Mouse (Mus musculus): ENCODE data around the gene Klhl25.
"Not testable (repeated sequence)": the region's sequence is repeated elsewhere in the genome, so short reads cannot be mapped to it uniquely, and the experiment has no call there.

The Klhl25 gene

DNA sequence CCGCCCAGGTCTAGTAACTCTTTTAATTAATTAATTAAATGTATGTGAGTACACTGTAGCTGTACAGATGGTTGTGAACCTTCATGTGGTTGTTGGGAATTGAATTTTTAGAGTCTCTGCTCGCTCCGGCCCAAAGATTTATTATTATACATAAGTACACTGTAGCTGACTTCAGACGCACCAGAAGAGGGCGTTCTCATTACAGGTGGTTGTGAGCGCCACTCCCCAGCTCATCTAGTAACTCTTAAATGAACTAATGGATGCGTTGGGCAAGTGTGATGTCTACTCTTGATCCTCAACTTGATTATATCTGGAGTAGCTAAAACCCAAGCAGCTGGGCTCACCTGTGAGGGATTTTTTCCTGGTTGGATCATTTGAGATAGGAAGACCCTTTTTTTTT is 1.2 kb upstream of the Klhl25 start:
- no peak for DNase-seq

DNA sequence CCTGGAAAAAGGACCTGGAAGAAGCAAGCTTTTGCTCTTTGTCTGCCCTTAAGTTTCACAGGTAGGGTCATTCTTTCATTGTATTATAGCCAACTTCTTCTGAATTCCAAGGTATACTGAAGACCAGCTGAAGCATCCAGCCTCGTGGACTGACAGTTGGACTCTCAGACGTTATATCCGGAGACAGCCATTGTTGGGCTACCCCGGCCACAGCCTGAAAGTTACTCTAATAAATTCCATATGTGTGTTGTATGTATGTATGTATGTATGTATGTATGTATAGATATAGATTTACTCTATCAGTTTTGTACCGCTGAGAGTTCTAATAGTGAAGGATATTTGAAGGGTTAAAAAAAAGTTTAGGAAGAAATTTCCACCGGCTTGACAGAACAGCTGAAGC is 621 bp upstream of the Klhl25 start:
- no peak for DNase-seq

DNA sequence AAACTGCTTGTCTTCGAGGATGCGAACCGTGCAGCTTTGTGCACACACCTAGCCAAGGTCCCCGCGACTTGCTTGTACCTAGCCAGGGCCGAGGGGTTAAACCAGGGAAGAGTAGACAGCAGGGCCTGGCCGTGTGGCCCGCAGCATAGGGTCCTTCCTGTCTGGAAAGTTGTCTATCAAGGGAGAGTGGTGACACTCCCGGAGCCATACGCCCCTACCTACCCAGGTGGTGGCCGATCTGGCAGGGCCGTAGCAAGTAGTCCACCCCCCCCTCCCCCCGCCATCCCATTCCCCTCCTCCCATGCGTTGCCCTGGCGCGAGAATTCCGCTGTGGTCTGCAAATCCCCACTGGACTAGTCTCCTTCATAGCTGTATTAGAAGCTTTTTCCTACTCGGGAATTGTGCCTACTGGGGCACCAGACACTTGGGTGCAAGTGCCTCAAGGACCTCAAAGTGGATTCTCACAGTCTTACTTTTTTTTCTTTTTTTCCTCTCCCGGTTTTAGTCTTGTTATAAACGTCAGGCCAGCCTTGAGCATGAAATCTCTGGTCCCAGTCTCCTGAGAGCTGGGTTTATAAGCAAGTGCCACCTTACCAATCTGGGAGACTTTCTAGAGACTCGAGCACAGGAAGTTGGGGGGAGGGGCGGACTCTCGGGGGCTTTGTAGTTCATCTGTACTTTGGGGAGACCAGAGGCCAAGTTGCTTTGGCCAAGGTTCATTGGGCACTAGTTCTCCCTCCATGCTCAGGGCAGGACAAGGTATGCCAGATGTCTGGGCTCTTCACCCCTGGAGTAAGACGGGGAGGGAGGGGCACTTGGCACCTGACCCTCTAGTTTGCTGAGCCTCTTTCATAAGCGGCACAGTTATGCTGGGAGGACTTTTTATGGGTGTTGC is 913 bp downstream of the Klhl25 start:
- peak; percentile 72 for DNase-seq

GRCm38 (mm10) chr7:75850396-75850795 is 2.3 kb downstream of the Klhl25 start:
- not testable (repeated sequence) for DNase-seq

DNA sequence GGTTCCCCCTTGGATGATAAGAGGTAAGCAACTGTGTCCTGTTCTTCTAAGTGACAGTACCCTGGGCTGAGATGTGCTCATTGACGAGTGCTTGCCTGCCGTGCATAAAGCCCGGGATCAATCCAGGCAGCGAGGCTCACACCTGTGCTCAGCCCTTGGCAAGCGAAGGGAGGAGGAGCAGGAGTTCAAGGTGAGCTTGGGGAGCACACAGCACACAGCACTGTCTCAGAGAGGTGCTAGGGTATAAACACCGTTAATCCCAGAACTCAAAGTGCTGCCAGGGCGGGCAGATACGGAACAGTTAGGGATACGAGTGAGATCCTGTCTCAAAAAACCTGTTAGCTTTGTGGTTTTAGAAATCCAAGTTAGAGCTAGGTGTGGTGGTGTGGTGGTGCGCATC is 3.2 kb downstream of the Klhl25 start:
- DNase-seq, result no peak

GRCm38 (mm10) chr7:75852363-75852762 is 4.3 kb downstream of the Klhl25 start:
- peak; percentile 61 for DNase-seq

DNA sequence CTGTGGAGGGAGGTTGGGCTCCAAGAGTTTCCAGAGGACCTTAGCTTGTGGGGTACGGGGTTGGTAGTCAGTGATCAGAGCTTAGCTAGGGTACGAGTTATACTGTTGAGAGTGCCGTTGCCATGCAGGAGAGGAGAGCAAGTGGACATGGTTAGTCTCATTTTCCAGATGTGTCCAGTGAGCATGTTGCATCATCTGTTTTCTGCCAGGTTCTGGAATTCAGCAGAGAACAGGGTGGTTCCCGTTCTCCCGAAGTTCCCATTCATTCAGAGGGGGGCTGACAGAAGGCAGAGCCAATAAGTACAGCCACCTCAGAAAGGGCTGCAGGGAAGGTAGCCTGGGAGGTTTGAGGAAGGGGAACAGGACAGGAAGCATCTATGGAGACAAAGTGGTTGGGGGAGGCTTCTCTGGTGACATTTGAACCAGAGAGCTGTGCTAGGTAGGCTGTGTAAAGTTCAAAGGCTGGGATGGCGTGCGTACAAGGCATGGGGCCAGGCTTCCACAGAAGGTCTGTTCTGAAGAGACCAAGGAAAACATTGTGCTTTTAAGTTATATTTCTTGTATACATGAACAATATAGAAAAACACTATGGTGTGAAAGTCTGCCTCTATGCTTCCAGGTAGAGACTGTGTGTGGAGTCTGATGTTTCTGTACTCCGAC is 5.2 kb downstream of the Klhl25 start:
- no peak for DNase-seq

DNA sequence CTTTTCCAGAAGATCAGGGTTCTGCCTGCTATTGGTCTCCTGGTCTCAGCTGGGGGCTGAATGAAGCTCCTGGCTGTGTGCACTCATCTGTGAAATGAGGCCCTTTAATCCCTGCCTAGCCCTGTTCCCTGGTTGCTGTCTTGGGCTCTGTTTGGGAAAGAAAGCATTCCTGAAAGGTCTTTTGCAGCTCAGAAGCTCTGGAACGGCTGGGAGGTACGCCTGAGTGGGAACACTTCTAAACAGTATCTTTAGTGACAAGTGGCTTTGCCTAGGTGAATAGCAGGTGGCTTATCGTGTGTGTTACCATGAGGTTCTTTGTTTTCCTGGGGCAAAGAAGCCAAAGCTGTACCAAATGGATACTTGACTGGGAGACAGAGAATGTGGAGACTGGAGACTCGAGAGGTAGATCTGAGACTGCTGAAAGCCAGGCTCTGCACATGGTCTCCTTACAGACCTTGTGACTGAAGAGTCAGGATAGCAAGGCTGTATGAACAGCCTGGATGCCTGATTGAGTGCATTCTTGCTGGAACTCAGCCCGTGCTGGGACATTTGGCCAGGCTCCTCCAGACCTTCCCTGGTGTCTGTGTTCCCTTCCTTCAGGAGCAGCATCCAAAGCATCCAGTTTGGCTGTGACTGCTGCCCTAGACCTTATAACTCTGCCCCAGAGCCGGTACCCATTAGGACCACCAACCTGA is 6.3 kb downstream of the Klhl25 start:
- DNase-seq, result peak; percentile 33

GRCm38 (mm10) chr7:75855028-75855427 is 6.9 kb downstream of the Klhl25 start:
- DNase-seq, result no peak

DNA sequence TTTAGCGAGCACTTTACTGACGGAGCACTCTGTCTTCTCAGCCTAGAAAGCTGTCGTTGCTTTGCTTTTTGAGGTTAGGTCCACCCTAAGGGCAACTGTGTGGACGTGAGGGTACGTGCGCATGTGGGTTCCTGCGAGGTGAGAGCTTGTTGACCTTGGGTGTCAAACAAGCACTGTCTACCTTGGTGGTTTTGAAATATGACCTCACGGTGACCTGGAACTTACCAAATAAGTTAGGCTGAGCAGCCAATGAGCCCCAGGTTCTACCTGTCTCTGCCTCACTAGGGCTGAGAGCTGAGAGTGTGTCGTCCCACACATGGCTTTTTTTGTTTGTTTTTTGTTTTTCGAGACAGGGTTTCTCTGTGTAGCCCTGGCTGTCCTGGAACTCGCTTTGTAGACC is 8.1 kb downstream of the Klhl25 start:
- no peak for DNase-seq

DNA sequence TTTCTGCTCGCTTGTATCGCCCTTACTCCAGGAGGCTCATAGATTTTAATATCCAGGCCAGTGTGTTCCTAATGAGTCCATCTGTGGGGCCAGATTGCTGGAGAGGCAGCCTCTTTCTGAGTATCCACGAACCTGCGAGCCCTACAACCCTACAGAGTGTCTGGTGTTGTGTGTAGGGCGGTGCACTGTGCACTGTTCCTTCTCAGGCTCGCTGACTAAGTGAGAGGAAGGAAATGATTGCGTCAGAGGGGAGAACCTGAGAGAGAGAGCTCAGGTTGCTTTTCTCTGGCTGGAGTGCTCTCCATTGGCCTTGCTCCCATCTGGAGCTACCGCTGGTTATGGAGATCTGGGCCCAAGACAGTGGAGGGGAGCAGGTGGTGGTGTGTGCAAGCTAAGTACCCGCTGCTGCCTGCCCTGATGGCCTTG is 11.7 kb downstream of the Klhl25 start:
- DNase-seq, result no peak

DNA sequence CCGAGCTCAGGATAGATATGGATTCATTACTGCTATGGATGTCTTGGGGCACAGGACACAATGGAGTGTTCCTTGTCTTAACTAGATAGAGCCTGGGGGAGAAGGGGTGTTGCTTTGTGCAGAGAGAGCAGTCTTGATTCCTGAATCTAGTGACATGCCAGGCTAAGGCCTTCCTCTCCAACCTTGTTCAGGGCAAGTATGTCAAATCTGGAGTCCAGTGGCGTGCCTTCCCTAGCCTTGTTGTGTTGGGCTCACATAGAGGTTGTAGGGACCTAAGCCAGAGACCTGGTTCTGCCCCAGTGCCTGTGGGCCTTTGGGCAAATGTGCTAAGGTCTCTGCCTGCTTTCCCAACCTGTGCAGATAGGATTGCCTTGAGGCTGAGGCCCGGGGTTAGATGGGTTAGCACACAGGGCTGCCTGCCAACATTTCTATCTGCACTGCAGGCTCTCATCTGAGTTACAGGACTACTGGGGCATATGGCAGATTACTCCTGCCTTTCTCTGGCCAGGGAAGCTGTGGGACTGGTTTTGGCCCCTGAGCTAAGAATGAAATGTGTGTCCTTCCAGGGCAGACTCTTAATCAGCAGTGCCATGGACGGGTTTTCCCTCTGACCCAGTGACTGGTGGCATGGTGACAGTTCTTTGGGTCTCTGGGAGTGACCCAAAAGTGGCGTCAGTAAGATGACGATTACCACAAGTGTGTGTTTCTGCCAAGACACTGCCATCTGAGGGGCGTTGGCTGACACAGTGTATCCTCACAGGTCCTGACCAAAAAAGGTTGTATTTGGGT is 13.7 kb downstream of the Klhl25 start:
- not testable (repeated sequence) for DNase-seq

DNA sequence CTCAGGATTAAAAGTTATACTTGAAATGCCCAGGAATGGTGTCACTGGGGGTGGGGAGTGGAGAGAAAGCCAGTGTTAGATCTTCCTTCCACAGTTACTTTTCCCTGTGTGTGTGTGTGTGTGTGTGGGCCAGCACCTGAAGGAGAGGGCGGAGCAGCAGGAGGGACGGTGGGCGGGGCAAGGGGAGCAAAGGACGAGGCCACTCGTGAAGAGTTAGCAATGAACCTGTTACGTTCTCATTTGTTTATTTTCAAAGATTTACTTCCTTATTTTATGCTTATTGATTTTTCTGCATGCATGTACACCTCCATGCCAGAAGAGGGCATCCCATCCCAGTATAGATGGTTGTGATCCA is 14.3 kb downstream of the Klhl25 start:
- not testable (repeated sequence) for DNase-seq

DNA sequence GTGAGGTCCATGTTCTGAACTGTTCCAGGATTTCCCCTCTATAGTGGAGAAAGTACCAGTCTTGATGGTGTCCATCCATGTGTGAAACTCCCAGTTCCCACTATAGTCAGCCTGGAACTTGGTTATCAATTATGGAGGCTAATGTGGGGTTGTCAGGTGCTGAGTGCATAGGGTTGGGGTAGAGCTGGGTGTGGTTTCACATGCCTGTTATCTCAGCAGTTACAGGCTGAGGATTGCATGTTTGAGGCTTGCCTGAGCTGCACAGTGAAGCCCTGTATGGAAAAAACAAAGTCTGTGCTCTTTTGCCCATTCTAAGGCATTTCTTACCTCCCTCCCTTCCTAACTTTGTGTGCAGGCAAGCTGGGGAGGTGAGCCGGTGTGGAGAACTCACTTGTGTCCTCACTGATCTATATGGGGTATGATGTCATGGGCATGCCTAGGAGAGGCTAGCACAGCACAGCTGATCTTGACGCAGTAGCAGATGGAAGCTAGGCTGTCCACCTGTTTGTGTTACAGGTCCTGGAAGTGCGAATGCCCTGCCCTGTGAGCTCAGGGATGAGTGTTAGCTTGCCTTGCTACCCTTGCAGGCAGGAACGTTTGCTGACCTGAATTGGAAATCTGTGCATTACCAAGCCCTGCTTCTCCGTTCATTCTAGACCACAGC is 15.3 kb downstream of the Klhl25 start:
- not testable (repeated sequence) for DNase-seq

GRCm38 (mm10) chr7:75865026-75865425 is 16.9 kb downstream of the Klhl25 start:
- DNase-seq, result no peak

DNA sequence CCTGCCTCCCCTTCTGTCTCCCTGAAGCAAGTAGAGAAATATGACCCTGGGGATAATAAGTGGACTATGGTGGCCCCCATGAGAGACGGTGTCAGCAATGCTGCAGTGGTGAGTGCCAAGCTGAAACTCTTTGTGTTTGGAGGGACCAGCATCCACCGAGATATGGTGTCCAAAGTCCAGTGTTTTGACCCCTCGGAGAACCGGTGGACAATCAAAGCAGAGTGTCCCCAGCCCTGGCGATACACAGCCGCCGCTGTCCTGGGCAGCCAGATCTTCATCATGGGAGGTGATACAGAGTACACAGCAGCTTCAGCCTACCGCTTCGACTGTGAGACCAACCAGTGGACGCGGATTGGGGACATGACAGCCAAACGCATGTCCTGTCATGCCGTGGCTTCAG is 18.4 kb downstream of the Klhl25 start:
- DNase-seq, result no peak

- no peak for DNase-seq
These were observed 20.6 kb downstream of the Klhl25 start for GRCm38 (mm10) chr7:75868687-75869086.

DNA sequence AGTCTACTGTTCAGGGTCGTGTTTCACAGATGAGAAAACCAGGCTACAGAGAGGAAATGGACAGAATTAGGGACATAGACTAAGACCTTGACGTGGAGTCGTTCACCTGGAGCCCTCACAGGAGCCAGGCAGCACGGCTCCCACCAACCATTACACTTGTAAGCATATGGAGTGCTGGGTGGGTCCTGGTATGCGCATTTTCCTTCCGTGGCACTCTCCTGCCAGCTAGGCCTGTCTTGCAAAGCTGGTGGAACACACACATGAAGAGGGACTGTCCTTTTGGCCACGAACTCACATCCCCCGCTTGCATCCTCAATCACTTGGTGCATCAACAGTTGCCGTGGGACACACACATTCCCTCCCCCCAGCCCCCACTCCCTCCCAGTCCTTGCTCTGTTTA is 22.4 kb downstream of the Klhl25 start:
- DNase-seq, result no peak

DNA sequence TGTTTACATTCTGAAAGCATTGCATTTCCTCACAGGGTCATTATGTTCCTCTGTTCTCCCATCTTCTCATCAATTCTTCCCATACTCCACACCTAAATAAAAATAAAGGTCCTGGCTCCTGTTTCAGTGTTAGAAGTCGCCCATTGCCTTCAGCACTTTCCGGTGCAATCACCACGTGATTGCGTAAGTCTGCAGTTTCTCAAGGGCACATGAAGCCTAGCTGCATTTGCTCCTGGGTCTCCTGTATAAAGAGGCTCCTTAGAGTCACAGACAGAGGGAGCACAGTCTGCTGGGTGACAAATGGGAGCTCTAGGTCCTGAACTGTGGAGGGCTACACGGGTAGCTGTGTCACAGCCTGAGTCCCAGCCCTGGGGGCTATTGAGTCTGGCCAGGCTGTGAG is 24.1 kb downstream of the Klhl25 start:
- DNase-seq, result no peak

DNA sequence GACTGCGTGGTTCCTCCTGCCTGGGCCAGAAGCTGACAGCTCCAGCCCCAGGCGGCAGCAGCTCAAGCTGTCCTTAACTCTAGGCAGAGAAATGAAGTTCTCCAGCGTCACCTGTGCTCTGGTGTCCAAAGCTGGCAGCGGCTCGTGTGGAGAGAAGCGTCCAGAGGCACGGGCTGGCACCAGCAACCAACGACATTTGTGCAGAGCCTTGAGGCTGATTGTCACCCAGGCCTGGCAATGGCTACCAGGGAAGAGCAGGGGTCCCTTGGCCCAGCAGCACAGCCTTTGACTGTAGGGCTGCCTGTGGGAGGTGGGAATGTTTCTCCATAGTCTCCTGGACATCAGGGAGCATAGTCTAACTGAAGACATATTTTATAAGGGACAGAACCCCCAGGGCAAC is 24.6 kb downstream of the Klhl25 start:
- DNase-seq, result no peak

DNA sequence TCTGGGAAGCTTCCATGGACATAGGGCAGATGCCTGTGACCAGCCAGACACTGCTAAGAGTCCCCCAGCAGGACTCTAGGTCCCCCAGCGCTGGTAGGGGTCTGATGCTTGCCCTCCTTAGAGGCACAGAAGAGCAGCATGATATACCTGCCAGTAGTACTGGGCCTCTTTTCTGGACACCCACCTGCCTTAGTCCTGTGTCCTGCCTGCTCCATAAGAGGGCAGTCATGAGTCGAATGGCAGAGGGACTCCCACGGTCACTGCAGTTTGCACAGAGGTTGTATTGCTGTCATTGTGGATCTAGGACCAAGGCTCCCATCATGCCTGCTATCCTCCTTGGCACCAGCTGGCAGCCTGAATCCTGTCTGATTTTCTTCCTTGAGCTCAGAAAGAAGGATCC is 25.1 kb downstream of the Klhl25 start:
- no peak for DNase-seq

- DNase-seq, result no peak
These were observed 25.6 kb downstream of the Klhl25 start for GRCm38 (mm10) chr7:75873746-75874145.

All from kidney, postnatal 10 days (tissue).